Comparison of ENCODE assay signal across 8 mouse cellular contexts in the genomic region with DNA sequence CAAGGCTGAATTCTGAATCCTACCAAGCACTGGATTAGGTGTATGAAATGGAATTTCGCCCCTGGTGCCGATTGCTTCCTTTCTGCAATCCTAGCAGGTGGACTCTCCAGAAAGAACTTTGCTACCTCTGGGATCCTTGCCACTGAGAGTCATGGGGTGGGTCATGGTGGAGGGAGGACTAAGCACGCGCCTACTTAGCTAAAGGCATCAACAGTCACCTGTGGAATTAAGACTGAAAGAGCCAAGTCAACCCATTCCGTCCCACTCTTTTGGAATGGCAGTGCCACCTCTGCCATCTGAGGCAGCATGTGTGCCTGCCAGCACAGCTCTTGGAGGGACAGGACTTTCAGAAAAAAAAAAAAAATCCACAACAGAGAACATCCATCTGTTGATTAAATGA. TPM values are rescaled to one million over a fixed set of nuclear protein-coding genes. Genes with fewer than 3 reads are reported as not detected.
A peak's percentile ranks its signal among the peaks of the same experiment; 100 is the strongest.
DNase-seq lines count a peak whose midpoint lies in the region; ATAC-seq lines count a peak whose summit lies in the region.

No protein-coding gene starts in this region.

- H3K4me2 ChIP-seq in heart, embryonic 16.5 days (ENCODE audit: low read depth, low read length): peak overlapping the region; percentile 95
- peak overlapping the region; percentile 68 for H3K4me2 ChIP-seq in forebrain, embryonic 15.5 days (replicated peaks)
- H3K4me2 ChIP-seq in midbrain, embryonic 12.5 days (replicated peaks): peak overlapping the region; percentile 76

- intact Hi-C loops in heart, postnatal 25 days (cut with DNase I): loop anchor here (10.0 kb wide), 2 partner anchors 435 to 1225 kb away; no protein-coding TSS in a partner anchor

- H3K4me3 ChIP-seq in heart, embryonic 16.5 days (ENCODE audit: low read length): peak overlapping the region; percentile 76
- H3K4me3 ChIP-seq in forebrain, embryonic 15.5 days: peak overlapping the region; percentile 58
- peak overlapping the region; percentile 57 for H3K4me3 ChIP-seq in midbrain, embryonic 12.5 days

- no peak overlapping the region for H3K27ac ChIP-seq in heart, embryonic 16.5 days (ENCODE audit: low read length)
- no peak overlapping the region for H3K27ac ChIP-seq in forebrain, embryonic 15.5 days (replicated peaks)
- H3K27ac ChIP-seq in midbrain, embryonic 12.5 days (replicated peaks): no peak overlapping the region

- no peak for ATAC-seq in heart, embryonic 16.5 days (replicated peaks; ENCODE audit: extremely low read depth, insufficient read depth, low FRiP score)
- no peak for ATAC-seq in forebrain, embryonic 15.5 days (replicated peaks)
- no peak for ATAC-seq in midbrain, embryonic 12.5 days (ENCODE audit: low FRiP score, low read depth)
- no peak for ATAC-seq in activated CD4-positive, CD25-positive, alpha-beta regulatory T cell, adult 4 months

- peaks cover 7% of the 10 kb centered on the region; the same call in 1 of the 2 replicates for H3K4me1 ChIP-seq in heart, embryonic 16.5 days (ENCODE audit: control insufficient read depth, insufficient read depth, low read length)
- H3K4me1 ChIP-seq in forebrain, embryonic 15.5 days: peaks cover 53% of the 10 kb centered on the region
- peaks cover 23% of the 10 kb centered on the region for H3K4me1 ChIP-seq in midbrain, embryonic 12.5 days

- no peak for DNase-seq in heart, postnatal 25 days (ENCODE audit: low spot score)
- peak; percentile 45 for DNase-seq in cerebellum, adult 9-11 months
- no peak for DNase-seq in thymus, postnatal 25 days
- no peak for DNase-seq in gastrocnemius, postnatal 4 days (ENCODE audit: low spot score in 2 of 2)

- WGBS in heart, embryonic 16.5 days: 29% methylated on average over 5 of the region's 5 CpGs
- WGBS in forebrain, embryonic 15.5 days: 13% methylated on average over 5 of the region's 5 CpGs
- 18% methylated on average over 5 of the region's 5 CpGs for WGBS in midbrain, embryonic 12.5 days

- H3K27me3 ChIP-seq in heart, embryonic 16.5 days (ENCODE audit: control insufficient read depth, insufficient read depth, low read length): peaks cover 59% of the 10 kb centered on the region
- H3K27me3 ChIP-seq in forebrain, embryonic 15.5 days: no peaks in the 10 kb centered on the region
- peaks cover 66% of the 10 kb centered on the region for H3K27me3 ChIP-seq in midbrain, embryonic 12.5 days

- H3K9me3 ChIP-seq in heart, embryonic 16.5 days (replicated peaks; ENCODE audit: control insufficient read depth, low read length): no peaks in the 10 kb centered on the region
- no peaks in the 10 kb centered on the region for H3K9me3 ChIP-seq in forebrain, embryonic 15.5 days
- no peaks in the 10 kb centered on the region for H3K9me3 ChIP-seq in midbrain, embryonic 12.5 days

- no peak overlapping the region for H3K9ac ChIP-seq in heart, embryonic 16.5 days (ENCODE audit: low read length)
- peak overlapping the region; percentile 61 for H3K9ac ChIP-seq in forebrain, embryonic 15.5 days (replicated peaks)
- no peak overlapping the region; the same call in 1 of the 2 replicates for H3K9ac ChIP-seq in midbrain, embryonic 12.5 days (replicated peaks)

- no peaks in the 10 kb centered on the region for H3K36me3 ChIP-seq in heart, embryonic 16.5 days (ENCODE audit: control insufficient read depth, insufficient read depth)
- no peaks in the 10 kb centered on the region for H3K36me3 ChIP-seq in forebrain, embryonic 15.5 days
- no peaks in the 10 kb centered on the region for H3K36me3 ChIP-seq in midbrain, embryonic 12.5 days

RNA-seq across cellular contexts. Expression of a gene that starts 4.1 kb away (rescaled TPM):
- polyA plus RNA-seq in heart, embryonic 16.5 days (2015; fragmentation: Nextera tagmentation; extraction: Ambion mirVana): 1.3 and 1.6 TPM in 2 replicates
- under 1 TPM; 0.64 to 0.83 TPM for total RNA-seq in heart, postnatal 25 days (2021)
- polyA plus RNA-seq in forebrain, embryonic 15.5 days (2015; fragmentation: Nextera tagmentation; extraction: Ambion mirVana): 45.0 and 48.1 TPM in 2 replicates
- polyA plus RNA-seq in midbrain, embryonic 12.5 days (2016; fragmentation: Nextera tagmentation; extraction: Ambion mirVana): 9.5 and 11.5 TPM in 2 replicates
- 1 to 10 TPM; 2.0 to 2.7 TPM for total RNA-seq in gastrocnemius, postnatal 4 days (2021)
- polyA plus RNA-seq in activated CD4-positive, CD25-positive, alpha-beta regulatory T cell, adult 4 months (2017; shearing (Covaris generic)): not detected
